Mouse (Mus musculus): Measurements from ENCODE around the gene Etnk2. TPM values are rescaled to one million over a fixed set of nuclear protein-coding genes. Genes with fewer than 3 reads are reported as not detected.

The Etnk2 gene
- total RNA-seq, 2 experiments from 2014 or later, result 7.7 to 52.9 TPM

DNA sequence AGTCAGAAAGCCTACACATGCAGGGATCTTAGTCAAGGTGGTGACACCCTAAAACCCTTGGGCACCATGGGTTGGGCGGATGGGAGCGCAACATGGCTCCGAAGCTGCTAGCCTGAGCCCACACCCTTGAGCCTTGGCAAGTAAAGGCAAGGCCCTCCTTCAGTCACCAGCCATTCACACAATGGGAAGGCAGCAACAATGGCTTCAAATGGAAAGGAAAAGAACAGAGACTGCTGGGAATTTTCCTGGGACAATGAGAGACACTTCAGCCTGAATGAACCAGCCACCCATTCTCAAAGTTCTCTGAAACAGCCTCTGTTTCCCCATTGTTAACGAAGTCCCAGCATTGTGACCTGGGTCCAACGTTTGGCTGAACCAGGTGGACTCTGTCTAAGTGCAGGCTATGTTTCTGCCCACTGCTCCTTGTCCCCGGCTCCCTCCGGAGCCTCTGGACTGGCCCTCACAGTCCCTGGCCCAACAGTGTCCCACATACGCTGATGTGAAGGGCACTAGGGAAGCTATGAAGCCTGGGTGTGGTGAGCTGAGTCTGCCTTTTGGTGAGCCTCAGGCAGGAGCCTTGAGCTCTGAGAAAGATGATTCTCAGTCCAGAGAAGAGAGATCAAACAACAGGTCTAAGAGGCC lies 48.3 kb downstream of the Etnk2 start:
- no peak for DNase-seq (ENCODE audit: low spot score in 2 of 2)

- no peak for DNase-seq (ENCODE audit: low spot score in 2 of 2)
Observed at GRCm38 (mm10) chr1:133412941-133413340, 49.6 kb downstream of the Etnk2 start.

GRCm38 (mm10) chr1:133415086-133415485 lies 51.7 kb downstream of the Etnk2 start:
- DNase-seq (ENCODE audit: low spot score in 2 of 2), result no peak

DNA sequence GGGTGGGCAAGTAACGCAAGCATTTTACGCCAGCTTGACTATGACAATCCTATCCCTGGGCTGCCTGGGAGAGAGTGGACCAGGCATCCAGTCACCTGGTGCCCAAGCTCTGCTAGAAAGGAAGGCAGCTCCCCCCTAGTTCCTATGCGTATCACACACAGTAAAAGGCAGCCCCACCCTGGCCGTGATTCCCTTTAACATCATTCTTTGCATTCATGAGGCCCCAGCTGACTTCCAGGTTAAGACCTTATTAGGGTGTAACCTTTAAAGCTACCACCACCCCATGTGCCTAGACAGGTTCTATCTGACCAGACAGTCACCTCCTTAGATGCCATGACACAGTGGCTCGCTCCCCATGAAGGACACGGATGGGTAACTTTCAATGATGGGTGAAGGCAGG lies 52.1 kb downstream of the Etnk2 start:
- no peak for DNase-seq (ENCODE audit: low spot score in 2 of 2)

DNA sequence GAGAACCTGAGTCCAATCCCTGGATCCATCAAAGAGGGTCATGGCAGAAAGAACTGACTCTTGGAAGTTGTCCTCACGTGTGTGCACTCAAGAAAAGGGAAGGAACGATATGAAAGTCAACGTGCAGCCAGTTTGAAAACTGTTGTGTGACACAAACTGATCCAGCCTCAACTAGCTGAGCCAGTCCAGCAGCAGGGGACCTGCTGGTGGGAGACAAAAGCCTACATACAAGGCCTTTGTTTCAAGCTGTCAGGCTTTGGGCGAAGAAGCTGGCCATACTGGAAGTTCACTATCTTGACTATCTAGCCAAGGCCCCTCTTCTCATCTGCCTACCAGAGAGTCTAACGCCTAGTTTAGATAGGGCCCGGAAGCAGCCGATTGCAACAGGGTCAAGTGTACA lies 53.1 kb downstream of the Etnk2 start:
- DNase-seq (ENCODE audit: low spot score in 2 of 2), result no peak

GRCm38 (mm10) chr1:133417113-133417512 lies 53.7 kb downstream of the Etnk2 start:
- no peak for DNase-seq (ENCODE audit: low spot score in 2 of 2)

GRCm38 (mm10) chr1:133417539-133417938 lies 54.2 kb downstream of the Etnk2 start:
- no peak for DNase-seq (ENCODE audit: low spot score in 2 of 2)

DNA sequence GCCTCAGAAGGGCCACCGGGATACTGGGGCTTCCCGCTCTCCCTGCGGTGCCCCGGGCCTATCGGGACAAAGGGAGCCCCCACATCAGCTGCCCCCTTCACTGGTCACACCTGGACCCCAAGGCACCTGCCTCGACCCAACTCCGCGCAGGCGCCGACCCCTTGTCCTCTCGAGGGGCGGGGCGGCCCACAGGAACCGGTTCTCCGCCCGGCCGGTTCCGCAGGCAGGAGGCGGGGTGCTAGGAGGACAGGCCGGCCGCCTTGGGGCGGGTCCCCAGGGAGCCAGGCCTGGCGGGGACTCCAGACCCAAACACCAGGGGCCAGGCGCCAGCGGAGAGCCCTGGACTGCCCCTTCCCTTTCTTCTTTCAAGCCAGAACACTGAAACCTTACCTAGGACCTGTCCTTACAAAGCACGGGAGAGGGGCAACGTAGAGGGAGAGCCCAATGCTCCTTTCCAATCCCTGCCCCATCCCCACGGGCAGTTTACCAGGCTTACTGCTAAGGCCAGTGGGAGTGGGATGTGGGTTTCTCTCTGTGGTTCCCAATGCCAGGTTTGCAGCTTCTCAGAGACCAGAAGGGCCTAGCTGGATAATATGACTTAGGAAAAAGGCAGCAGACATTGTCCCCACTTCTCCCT lies 54.9 kb downstream of the Etnk2 start:
- DNase-seq (ENCODE audit: low spot score in 2 of 2), result peak; percentile 81 to 84

DNA sequence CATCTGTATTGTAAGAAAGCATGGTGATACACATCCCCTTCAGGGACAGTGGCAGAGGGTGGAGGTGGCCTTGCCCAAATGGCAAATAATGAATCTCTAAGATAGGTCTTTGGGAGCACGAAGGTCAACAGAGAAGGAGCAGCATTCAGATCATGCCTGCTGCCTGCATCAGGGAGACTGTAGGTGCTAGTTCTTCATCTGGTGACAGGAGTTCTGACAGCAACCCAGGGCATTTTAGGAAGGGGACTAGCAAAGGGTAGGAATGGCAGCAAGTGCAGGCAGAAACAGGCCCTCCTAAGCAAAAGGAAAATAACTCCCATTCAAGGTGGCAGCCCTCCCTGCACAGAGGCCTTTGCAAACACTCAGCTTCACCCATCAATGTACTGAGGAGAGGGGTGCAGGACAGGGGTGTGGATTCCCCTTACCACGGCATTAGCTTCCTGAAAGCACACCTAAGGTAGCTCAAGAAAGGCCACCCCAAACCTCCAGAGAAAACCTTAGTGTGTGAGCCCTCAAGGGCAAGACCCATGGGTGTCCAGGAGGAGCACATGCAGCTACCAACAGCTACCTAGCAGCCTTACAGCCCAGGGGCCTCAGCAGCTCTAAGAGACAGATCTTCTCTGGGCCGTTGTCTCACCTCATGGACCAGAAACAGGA lies 55.9 kb downstream of the Etnk2 start:
- DNase-seq (ENCODE audit: low spot score in 2 of 2), result no peak

DNA sequence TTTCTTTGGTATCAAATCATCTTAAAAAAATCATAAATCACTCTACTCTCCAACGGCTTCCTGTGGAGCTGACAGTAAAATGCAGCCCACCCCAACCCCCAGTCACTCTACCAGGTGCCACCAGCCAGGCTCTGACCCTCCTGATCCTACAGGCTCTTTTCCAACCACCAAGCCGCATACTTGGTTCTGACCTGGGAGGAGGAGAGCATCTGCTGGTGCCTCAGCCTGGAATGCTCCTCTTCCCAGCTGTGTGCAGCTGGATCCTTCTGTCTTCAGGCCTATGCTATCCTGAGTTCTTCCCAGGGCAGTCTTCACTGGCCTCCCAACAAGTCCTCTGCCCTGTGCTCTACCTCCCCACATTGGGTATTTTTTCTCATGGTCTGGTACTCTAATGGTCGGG lies 57.1 kb downstream of the Etnk2 start:
- DNase-seq (ENCODE audit: low spot score in 2 of 2), result no peak

DNA sequence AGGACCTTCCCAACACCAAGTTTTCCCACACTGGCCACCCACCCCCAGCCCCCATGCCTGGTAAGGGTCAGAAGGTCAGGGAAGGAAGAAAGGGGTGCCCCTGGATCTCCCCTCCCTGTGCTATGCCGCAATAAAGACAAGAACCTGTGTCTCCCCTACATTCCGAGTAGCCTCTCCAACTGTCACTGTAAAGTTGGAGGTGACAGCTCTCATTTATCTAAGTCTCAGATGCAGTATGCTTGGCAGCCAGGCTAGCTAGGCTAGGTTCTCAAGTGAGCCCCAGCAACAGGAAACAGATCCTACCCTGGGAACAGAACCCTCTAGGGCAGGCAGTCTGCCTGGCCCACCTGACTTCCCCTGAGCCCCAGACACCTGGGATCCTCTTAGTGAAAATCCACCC lies 57.7 kb downstream of the Etnk2 start:
- no peak for DNase-seq (ENCODE audit: low spot score in 2 of 2)

DNA sequence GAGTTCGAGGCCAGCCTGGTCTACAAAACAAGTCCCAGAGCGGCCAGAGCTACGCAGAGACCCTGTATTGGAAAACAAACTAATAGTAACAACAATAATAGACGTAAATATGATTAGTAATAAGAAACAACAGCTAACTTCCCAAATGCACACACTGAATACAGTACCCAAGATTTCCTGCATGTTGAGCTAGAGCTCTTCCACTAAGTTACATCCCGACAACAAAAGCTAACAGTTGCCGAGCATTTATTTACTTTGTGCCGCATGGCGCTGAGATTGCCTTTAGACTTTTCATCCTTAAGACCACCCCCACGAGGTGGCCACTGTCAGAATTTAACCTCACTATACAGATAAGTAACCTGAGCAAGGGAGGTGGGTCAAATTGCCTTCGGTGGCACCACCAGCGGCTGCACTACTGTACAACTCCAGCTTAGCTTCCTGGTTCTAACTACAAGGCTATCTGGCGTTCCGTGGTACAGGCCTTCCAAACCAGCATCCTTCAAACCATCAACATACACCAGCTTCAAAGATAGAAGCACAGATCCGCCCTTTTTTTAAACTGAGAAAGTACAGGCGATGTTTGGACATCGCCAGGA lies 58.7 kb downstream of the Etnk2 start:
- DNase-seq (ENCODE audit: low spot score in 2 of 2), result no peak

DNA sequence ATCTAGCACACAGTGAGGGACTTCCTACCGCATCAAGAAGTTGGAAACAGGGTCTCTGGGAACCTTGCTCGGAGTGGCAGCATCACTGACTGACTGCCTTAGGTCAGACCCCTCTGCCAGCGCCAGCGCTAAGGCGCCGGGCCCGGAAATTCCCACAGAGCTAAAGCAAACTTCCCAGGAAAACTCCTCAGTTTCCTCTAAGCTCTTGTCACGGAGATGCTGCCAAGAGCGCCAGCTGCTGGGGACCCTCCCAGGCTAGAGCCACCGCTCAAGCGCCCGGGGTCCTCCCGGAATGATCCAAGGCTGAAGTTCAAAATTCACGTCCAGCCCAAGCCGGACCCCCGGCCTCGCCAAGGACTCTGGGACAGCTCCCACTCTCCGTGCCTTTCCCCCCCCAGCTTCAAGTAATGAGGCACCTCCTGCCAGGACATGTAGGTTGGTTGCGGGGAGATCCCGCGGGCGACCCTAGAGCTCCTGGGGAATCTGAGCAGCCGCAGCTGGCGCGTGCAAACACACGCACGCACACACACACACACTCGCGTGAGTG lies 59.3 kb downstream of the Etnk2 start:
- peak in 1 of 2 experiments; percentile 29 for DNase-seq (ENCODE audit: low spot score in 2 of 2)

DNA sequence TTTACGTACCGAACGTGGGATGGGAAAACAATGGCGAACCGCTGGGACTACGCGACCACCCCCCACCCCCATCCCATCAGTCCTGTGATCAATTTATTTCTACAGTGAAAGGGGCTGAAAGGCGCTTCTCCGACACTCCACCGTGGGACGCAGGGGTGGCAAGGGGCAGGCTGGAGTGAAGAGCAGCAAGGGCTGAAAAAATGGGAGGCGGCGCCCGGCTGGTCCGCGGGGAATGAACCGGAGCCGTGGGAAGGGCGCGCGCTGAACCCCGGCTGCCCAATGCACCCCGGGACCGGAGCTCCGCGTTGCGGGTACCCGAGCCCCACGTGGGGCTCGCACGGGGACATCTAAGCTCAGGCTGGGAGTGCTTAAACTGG lies 59.8 kb downstream of the Etnk2 start:
- DNase-seq (ENCODE audit: low spot score in 2 of 2), result peak in 1 of 2 experiments; percentile 30

DNA sequence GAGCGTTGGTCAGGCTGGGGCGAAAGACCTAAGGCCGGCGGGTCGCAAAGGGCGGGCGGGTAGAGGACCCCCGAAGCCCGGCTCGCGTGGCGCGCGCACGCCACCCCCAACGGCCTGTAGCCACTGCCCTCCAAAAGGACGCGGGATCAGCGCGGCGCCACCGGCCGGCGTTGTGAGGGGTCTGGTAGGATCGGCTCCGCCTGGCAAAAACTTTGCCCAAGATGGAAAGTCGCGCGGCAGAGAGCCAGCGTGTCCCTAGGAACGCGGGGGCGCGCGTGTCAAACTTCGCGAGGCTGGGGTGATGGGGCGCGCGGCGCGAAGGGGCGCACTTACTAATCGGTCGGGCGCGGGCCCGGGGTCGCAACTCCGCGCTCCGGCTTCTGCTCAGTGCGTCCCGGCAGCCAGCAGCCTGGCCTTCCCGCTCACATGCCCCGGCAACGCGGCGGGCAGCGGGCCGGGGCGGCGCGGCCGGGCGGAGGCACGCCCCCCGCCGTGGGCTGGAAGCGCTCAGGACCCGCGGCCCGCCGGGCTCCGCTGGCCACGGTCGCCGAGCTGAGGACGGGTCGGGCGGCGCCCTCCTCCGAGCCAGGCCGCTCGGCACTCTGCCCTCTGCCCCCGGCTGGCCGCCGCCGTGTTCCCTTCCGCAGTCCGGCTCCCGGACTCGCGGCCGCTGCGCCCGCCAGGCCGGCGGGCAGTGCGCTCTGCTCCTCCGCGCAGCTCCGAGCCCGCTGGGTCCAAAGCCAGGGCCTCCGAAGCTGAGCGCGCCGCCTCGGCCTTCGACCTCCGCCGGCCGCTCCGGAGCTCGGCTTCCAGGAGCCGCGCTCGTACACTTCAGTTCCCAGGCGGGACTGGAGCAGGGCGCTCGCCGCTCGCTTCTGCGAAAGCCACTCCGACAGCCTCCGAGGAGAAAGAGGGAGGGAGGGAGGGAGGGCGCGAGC lies 60.4 kb downstream of the Etnk2 start, which contains the start of gene Sox13:
Sox13 (minus strand) TSS at position 835 of the 938 bp plus-strand sequence.
- DNase-seq (ENCODE audit: low spot score in 2 of 2), result peak; percentile 69 to 71

DNA sequence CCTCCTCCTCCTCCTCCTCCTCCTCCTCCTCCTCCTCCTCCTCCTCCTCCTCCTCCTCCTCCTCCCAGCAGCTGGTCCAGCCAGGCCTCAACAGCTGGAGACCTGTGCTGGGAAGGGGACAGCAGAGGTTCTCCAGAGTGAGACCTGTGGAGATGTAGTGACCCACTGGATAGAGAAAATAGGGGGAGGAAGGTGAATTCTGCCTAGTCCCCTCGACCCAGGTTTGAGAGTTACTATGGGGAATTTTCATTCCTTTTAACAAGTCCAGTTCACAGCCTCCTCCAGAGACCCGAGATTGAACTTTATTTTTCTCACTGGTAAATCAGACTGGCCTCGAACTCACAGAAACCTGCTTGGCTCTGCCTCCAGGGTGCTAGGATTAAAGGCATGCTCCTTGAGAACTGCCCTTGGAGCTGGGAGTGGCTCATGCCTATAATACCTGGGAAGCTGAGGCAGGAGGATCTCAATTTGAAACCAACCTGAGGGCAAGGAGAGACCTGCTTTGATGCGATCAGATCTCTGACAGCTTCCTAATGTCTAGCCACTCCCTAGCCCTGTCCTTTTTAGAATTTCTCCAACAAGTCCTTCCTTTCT lies 61.3 kb downstream of the Etnk2 start:
- DNase-seq (ENCODE audit: low spot score in 2 of 2), result no peak

Data from adrenal gland, adult 18-20 months (tissue).